Mouse (Mus musculus) gastrocnemius, adult 2 months (tissue): ENCODE results near the gene Adgrg6. TPM values are rescaled to one million over a fixed set of nuclear protein-coding genes. Genes with fewer than 3 reads are reported as not detected.

ENCODE experiments used
- DNase-seq: peaks from one replicate; pipeline ENCODE4 v3.0.0; 2022
- H3K27ac ChIP-seq: fragments of 200-600 bp; 2 replicates; pipeline ENCODE4 v1.8.1; 2022; ENCODE audit warnings: mild to moderate bottlenecking
- H3K4me3 ChIP-seq: fragments of 200-600 bp; 2 replicates; pipeline ENCODE4 v1.8.1; 2022; ENCODE audit warnings: mild to moderate bottlenecking, moderate library complexity
- CTCF ChIP-seq: fragments of 200-600 bp; IDR thresholded peaks from 2 replicates; pipeline ENCODE4 v1.8.1; 2022; ENCODE audit warnings: antibody characterized with exemption, mild to moderate bottlenecking, moderate library complexity
- intact Hi-C: fragments of 180-260 bp; cut with DNase I; formaldehyde crosslinking; loops from one replicate; pipeline ENCODE4 v1.15.1; 2025
- total RNA-seq, 2 experiments: library from RNA; stranded (reverse); gene quantifications; 2 replicates each; pipeline ENCODE4 v1.2.3; 2021

The Adgrg6 gene
- total RNA-seq, 2 experiments from 2014 or later, result 0.94 to 1.1 TPM

GRCm38 (mm10) chr10:14450073-14450472 is 95.4 kb downstream of the Adgrg6 start:
- intact Hi-C loops, result no loop called here
- peak; percentile 41 for TF ChIP-seq CTCF

GRCm38 (mm10) chr10:14445590-14446291 is 99.7 kb downstream of the Adgrg6 start:
- Histone ChIP-seq H3K4me3 (no peak overlapping the region), H3K27ac (no peak overlapping the region)
- DNase-seq, result no peak
- TF ChIP-seq CTCF, result no peak
- intact Hi-C loops, result no loop called here

More at GRCm38 (mm10) chr10:14450073-14450472, 95.4 kb downstream of the Adgrg6 start:
- H3K4me3 ChIP-seq, result no peak overlapping the region
- H3K27ac ChIP-seq, result no peak overlapping the region
- DNase-seq, result no peak

- intact Hi-C loops, result no loop called here
- Histone ChIP-seq H3K27ac (no peak overlapping the region), H3K4me3 (no peak overlapping the region)
- no peak for DNase-seq
- no peak for TF ChIP-seq CTCF
Observed at GRCm38 (mm10) chr10:14440860-14441579, 104.4 kb downstream of the Adgrg6 start.

GRCm38 (mm10) chr10:14404070-14404469 is 141.4 kb downstream of the Adgrg6 start:
- Histone ChIP-seq H3K27ac (no peak overlapping the region), H3K4me3 (no peak overlapping the region)
- peak; percentile 67 for TF ChIP-seq CTCF
- DNase-seq, result no peak
- intact Hi-C loops, result loop anchor here (5.0 kb wide), 1 partner anchor 303 kb away; the partner anchor contains the start of genes Nmbr and Vta1

- no peak for TF ChIP-seq CTCF
- DNase-seq, result peak; percentile 87
- Histone ChIP-seq H3K27ac (peak overlapping the region; percentile 54; the same call in 1 of the 2 replicates), H3K4me3 (no peak overlapping the region)
- intact Hi-C loops, result loop anchor here (5.0 kb wide), 1 partner anchor 306 kb away; the partner anchor contains the start of genes Nmbr and Vta1
Observed at GRCm38 (mm10) chr10:14401744-14402143, 143.7 kb downstream of the Adgrg6 start.

GRCm38 (mm10) chr10:14391025-14391639 is 154.3 kb downstream of the Adgrg6 start:
- H3K27ac ChIP-seq, result no peak overlapping the region
- no peak overlapping the region for H3K4me3 ChIP-seq
- TF ChIP-seq CTCF, result peak; percentile 65
- intact Hi-C loops, result loop anchor here (1.0 to 10.0 kb wide), 3 partner anchors 70 to 1376 kb away; no protein-coding TSS in a partner anchor
- DNase-seq, result peak; percentile 63

GRCm38 (mm10) chr10:14385574-14385973 is 159.9 kb downstream of the Adgrg6 start:
- no peak overlapping the region for H3K27ac ChIP-seq
- DNase-seq, result no peak
- H3K4me3 ChIP-seq, result no peak overlapping the region
- TF ChIP-seq CTCF, result no peak
- intact Hi-C loops, result no loop called here

GRCm38 (mm10) chr10:14365065-14365589 is 180.3 kb downstream of the Adgrg6 start:
- peak; percentile 24 for DNase-seq
- intact Hi-C loops, result no loop called here
- TF ChIP-seq CTCF, result no peak
- no peak overlapping the region for H3K4me3 ChIP-seq
- H3K27ac ChIP-seq, result peak overlapping the region; percentile 13; the same call in 1 of the 2 replicates

GRCm38 (mm10) chr10:14363226-14363625 is 182.2 kb downstream of the Adgrg6 start:
- DNase-seq, result no peak
- Histone ChIP-seq H3K27ac (no peak overlapping the region), H3K4me3 (no peak overlapping the region)
- intact Hi-C loops, result no loop called here
- no peak for TF ChIP-seq CTCF

GRCm38 (mm10) chr10:14358271-14358670 is 187.2 kb downstream of the Adgrg6 start:
- H3K4me3 ChIP-seq, result no peak overlapping the region
- intact Hi-C loops, result no loop called here

More at GRCm38 (mm10) chr10:14358271-14358670, 187.2 kb downstream of the Adgrg6 start:
- H3K27ac ChIP-seq, result no peak overlapping the region
- DNase-seq, result no peak
- no peak for TF ChIP-seq CTCF

Other genes starting within 250 kb of the Adgrg6 start
- 10 to 100 TPM; 30.0 to 30.1 TPM for gene Vta1, start 159.9 kb upstream of the Adgrg6 start, total RNA-seq
- gene Nmbr, start 159.9 kb upstream of the Adgrg6 start, total RNA-seq, result 1 to 10 TPM; 1.3 to 1.6 TPM
- gene Gje1, start 172.6 kb upstream of the Adgrg6 start, total RNA-seq, result not detected